Comparison of ENCODE assay signal across 23 mouse cellular contexts in the genomic region with DNA sequence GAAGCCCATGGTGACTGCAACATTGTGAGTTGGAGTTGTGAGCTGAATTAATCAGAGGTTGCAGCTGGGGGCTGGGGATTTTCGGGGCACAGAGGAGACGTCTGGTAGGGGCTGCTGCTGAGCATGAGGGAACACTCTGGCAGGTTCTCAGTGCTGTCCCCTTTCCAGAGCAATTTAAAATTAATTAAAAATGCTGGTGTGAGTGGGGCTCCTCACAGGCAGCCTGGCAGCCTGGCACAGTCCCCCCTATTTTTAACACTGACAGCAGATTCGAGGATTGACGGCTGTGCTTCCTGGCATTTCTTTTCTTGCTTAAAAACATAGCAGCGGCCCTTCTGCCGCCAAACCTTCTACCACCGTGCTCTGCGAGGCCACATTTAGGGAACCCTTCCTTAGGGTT.
A peak's percentile ranks its signal among the peaks of the same experiment; 100 is the strongest.
DNase-seq lines count a peak whose midpoint lies in the region.
"Had no signal": no experiment of that assay in that cellular context is flagged by ENCODE, and none has a peak within 500 bp of the region (broad histone marks: within the 10 kb centered on the region; RNA-seq: fewer than 3 reads in every experiment).

No protein-coding gene starts in this region.

- DNase-seq in cerebellum, postnatal 10 days = peak; percentile 54 to 60
- DNase-seq in cerebellum, postnatal 25 days = no peak
- peak; percentile 41 for DNase-seq in layer of hippocampus, adult 11-12 months (ENCODE audit: low spot score)
- DNase-seq in layer of hippocampus, postnatal 25 days (ENCODE audit: extremely low spot score in 1 of 2, low spot score in 1 of 2) = no peak
- peak; percentile 32 for DNase-seq in brain, adult 2 months (ENCODE audit: low read depth, low spot score)
- peak; percentile 64 to 74 for DNase-seq in layer of hippocampus, postnatal 10 days (ENCODE audit: low spot score in 2 of 2)
- no peak for DNase-seq in heart, embryonic 10.5 days (ENCODE audit: low spot score)
- DNase-seq: adrenal gland, adult 8-10 months; cerebellum, adult 8-10 months; gastrocnemius, postnatal 36 days; heart, adult 2 months; heart, postnatal 36 days; kidney, adult 9 months; kidney, postnatal 14 days; lung, adult 18-20 months; lung, postnatal 10 days; thymus, postnatal 25 days had no signal

- no peaks in the 10 kb centered on the region for H3K4me1 ChIP-seq in heart, embryonic 10.5 days
- H3K4me1 ChIP-seq: embryonic facial prominence, embryonic 15.5 days; limb, embryonic 13.5 days; liver, embryonic 12.5 days; midbrain, embryonic 10.5 days; stomach, embryonic 15.5 days had no signal

- H3K27me3 ChIP-seq in heart, embryonic 10.5 days (ENCODE audit: insufficient read depth, poor library complexity, severe bottlenecking) = peaks cover 3% of the 10 kb centered on the region; the same call in 1 of the 2 replicates
- H3K27me3 ChIP-seq: embryonic facial prominence, embryonic 15.5 days; limb, embryonic 13.5 days; liver, embryonic 12.5 days; stomach, embryonic 15.5 days had no signal

- no peak overlapping the region for H3K4me3 ChIP-seq in heart, embryonic 10.5 days
- H3K4me3 ChIP-seq: embryonic facial prominence, embryonic 15.5 days; heart, adult 2 months; limb, embryonic 13.5 days; liver, embryonic 12.5 days; midbrain, embryonic 10.5 days; stomach, embryonic 15.5 days had no signal

- H3K36me3 ChIP-seq in heart, embryonic 10.5 days = no peaks in the 10 kb centered on the region
- H3K36me3 ChIP-seq: embryonic facial prominence, embryonic 15.5 days; limb, embryonic 13.5 days; liver, embryonic 12.5 days; midbrain, embryonic 10.5 days; stomach, embryonic 15.5 days had no signal

- H3K27ac ChIP-seq in heart, embryonic 10.5 days = no peak overlapping the region
- H3K27ac ChIP-seq: embryonic facial prominence, embryonic 15.5 days; heart, adult 2 months; hindbrain, postnatal 0 days; limb, embryonic 13.5 days; liver, embryonic 12.5 days; midbrain, embryonic 10.5 days; stomach, embryonic 15.5 days had no signal

- H3K9me3 ChIP-seq in heart, embryonic 10.5 days = no peaks in the 10 kb centered on the region
- H3K9me3 ChIP-seq: embryonic facial prominence, embryonic 15.5 days; limb, embryonic 13.5 days; liver, embryonic 12.5 days; midbrain, embryonic 10.5 days; stomach, embryonic 15.5 days had no signal

- 81% methylated on average over 8 of the region's 8 CpGs for WGBS in heart, embryonic 10.5 days

Comparison
In these comparisons a context has a peak if more than half of its experiments do, and no peak if none do; other contexts are left out.
1. DNase-seq: peak in cerebellum, postnatal 10 days (2 of 2), layer of hippocampus, adult 11-12 months (single experiment), brain, adult 2 months (single experiment) and layer of hippocampus, postnatal 10 days (2 of 2); none in cerebellum, postnatal 25 days (0 of 2), layer of hippocampus, postnatal 25 days (0 of 2) and heart, embryonic 10.5 days (single experiment).